Mouse (Mus musculus): Measurements from ENCODE around the gene Pfkp. TPM values are rescaled to one million over a fixed set of nuclear protein-coding genes. Genes with fewer than 3 reads are reported as not detected.

The Pfkp gene
- 7.9 and 14.7 TPM in 2 replicates for total RNA-seq (2015; ENCODE audit: low replicate concordance)
- 4.0 and 4.2 TPM in 2 replicates for total RNA-seq (2017; ENCODE audit: low replicate concordance)

- peak; percentile 96 for ATAC-seq (replicated peaks; ENCODE audit: low FRiP score, poor library complexity, severe bottlenecking)
Measured at GRCm38 (mm10) chr13:6648669-6649233, at the start of gene Pfkp. Gene Pfkp, minus strand, starts transcription at chr13:6648777.

DNA sequence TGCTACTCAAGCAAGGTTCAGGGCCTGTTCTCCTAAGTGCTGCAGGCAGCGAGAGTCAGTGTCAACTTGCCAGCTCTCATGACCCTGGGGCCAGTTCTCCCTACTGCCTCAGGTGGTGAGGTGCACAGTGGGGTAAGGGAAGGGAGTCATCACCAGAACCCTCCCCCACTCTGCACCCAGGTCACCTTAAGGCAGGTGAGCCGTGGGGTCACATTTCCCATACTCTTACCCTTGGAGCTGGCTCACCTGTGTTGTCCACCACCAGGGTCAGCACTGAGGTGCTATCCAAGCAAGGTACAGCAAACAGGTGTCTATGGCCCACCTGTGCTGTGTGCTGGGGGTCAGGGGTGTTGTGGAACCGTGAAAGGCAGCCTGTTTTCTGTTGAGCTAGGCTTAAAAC, 42.0 kb upstream of the Pfkp start:
- no peak for ATAC-seq (replicated peaks; ENCODE audit: low FRiP score, poor library complexity, severe bottlenecking)

GRCm38 (mm10) chr13:6689962-6690361, 41.4 kb upstream of the Pfkp start:
- ATAC-seq (replicated peaks; ENCODE audit: low FRiP score, poor library complexity, severe bottlenecking), result peak; percentile 68

- ATAC-seq (replicated peaks; ENCODE audit: low FRiP score, poor library complexity, severe bottlenecking), result no peak
Measured at GRCm38 (mm10) chr13:6688790-6689433, 40.3 kb upstream of the Pfkp start.

GRCm38 (mm10) chr13:6666887-6667286, 18.3 kb upstream of the Pfkp start:
- ATAC-seq (replicated peaks; ENCODE audit: low FRiP score, poor library complexity, severe bottlenecking), result no peak

GRCm38 (mm10) chr13:6665506-6665905, 16.9 kb upstream of the Pfkp start:
- ATAC-seq (replicated peaks; ENCODE audit: low FRiP score, poor library complexity, severe bottlenecking), result no peak

GRCm38 (mm10) chr13:6664216-6664615, 15.6 kb upstream of the Pfkp start:
- no peak for ATAC-seq (replicated peaks; ENCODE audit: low FRiP score, poor library complexity, severe bottlenecking)

DNA sequence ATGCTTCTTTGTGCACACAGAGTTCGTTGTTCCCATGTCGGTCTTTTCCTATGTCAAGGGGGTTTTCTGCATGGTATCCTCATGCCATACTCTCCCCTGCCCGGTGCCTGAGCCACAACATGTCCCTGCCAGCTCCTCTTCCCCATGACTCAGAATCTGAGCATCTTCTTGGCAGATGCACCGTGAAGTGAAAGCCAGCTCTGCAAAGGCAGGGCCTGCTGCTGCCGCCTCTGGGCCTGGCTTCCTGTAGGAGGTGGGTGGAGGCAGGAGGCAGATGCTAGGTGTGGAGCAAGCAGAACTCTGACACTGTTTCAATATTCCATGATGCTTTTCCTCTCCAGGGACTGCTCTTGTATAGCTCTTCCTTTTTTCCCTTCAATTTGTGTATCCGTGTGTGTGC, 10.7 kb upstream of the Pfkp start:
- ATAC-seq (replicated peaks; ENCODE audit: low FRiP score, poor library complexity, severe bottlenecking), result no peak

DNA sequence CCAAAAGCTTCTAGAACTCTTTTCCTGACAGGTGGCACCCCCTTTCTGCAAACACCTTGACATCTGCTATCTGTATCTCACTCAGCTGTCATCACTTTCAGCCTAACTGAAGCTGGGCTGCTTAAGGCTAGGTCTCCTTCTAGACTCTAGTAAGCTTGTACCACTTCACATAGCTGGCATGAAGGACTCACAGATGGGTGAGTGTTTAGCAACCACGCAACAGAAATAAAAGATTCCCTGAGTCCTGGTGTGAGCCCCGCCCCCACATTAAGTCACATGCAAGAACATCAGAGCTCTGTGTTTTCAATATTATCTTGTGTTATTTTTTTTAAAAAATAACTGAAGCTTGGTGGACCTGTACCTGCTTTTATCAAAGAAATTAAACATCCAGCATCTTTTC, 8.7 kb upstream of the Pfkp start:
- ATAC-seq (replicated peaks; ENCODE audit: low FRiP score, poor library complexity, severe bottlenecking), result no peak

DNA sequence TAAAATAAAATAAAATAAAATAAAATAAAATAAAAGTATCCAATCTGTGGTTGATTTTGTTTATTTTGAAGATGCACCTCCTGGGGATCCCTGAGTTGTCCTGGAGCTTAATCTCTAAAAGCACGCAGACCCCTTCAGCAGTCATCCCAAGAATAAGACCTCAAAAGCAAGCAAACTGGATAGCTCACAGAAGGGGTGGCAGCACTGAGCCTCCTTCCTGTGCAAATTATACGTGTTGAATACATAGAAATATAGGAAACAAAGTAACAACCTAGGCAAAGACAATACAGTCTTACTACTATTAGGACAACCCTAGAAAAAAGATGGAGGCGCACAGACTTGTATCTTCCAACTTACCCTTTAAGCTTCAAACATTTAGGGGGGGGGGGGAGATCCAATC, 965 bp upstream of the Pfkp start:
- ATAC-seq (replicated peaks; ENCODE audit: low FRiP score, poor library complexity, severe bottlenecking), result no peak

- 0 out of 2 replicates have a peak, but pooled peaks have one; percentile 7 for ATAC-seq (replicated peaks; ENCODE audit: low FRiP score, poor library complexity, severe bottlenecking)
Measured at GRCm38 (mm10) chr13:6647992-6648668, 447 bp downstream of the Pfkp start.

DNA sequence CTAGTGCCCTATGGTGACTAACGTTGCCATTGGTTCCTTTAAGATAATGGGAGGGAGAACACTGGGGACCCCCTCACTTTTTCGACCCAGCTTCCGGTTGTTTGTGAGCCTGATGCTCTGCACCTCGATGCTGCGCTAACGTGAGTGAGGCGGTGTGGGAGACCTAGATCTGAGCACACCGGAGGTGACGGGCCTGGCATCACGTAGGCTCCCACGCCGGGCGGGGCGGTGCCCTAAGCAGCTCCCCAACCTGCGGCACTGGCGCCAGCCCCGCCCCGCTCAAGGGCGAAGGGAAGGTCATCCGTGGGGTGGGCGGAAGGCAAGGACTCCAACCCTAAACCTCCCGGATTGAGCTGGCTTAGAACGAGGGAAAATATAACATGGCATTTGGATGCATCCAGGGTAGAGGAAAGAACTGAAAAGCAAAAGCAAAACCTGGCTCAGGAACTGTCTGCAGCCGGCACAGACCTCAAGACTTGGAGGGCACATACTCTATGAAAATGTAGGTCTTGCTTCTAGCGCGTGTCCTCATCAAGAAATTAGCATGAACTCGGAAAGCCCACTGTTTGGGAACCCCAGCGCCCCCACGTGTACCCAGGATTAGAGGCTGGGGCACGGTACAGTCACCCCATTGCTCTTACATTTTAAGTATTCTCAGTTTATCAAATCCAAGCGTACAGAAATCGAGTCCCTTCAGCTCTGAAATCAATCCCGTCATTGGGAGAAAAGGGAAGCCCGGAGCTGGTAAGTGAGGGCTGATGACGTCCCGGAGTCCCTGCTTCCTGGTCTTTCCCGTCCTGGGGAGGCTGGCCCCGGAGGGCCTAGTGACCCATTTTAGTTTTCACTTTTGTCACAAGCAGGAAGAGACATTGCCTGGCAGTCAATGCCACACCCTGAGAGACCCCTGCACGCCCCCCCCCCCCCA, 1.2 kb downstream of the Pfkp start:
- ATAC-seq (replicated peaks; ENCODE audit: low FRiP score, poor library complexity, severe bottlenecking), result peak; percentile 45; the same call in 1 of the 2 replicates

- ATAC-seq (replicated peaks; ENCODE audit: low FRiP score, poor library complexity, severe bottlenecking), result no peak
Measured at GRCm38 (mm10) chr13:6646674-6647066, 1.9 kb downstream of the Pfkp start.

- ATAC-seq (replicated peaks; ENCODE audit: low FRiP score, poor library complexity, severe bottlenecking), result no peak
Measured at GRCm38 (mm10) chr13:6646266-6646665, 2.3 kb downstream of the Pfkp start.

GRCm38 (mm10) chr13:6643968-6644367, 4.6 kb downstream of the Pfkp start:
- no peak for ATAC-seq (replicated peaks; ENCODE audit: low FRiP score, poor library complexity, severe bottlenecking)

- no peak for ATAC-seq (replicated peaks; ENCODE audit: low FRiP score, poor library complexity, severe bottlenecking)
Measured at GRCm38 (mm10) chr13:6643026-6643425, 5.6 kb downstream of the Pfkp start.

DNA sequence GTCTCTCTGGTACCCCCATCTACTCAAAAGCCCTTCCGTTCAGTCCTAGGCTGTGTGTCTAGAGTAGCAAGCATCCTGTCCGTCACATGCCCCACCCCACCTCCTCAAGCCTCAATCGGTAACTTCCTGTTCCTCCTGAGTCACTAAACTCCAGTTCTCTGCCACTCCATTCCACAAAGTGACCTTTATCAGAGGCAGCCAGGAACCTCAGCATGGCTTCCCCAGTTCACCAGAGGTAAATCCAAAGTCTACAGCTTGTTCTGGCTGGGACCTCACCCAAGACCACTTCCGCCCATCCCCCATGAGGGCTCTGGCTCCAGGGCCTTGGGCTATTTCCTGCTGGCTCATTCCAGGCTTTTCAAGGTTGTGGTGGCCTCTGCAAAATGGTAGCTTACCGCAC, 6.1 kb downstream of the Pfkp start:
- ATAC-seq (replicated peaks; ENCODE audit: low FRiP score, poor library complexity, severe bottlenecking), result no peak

DNA sequence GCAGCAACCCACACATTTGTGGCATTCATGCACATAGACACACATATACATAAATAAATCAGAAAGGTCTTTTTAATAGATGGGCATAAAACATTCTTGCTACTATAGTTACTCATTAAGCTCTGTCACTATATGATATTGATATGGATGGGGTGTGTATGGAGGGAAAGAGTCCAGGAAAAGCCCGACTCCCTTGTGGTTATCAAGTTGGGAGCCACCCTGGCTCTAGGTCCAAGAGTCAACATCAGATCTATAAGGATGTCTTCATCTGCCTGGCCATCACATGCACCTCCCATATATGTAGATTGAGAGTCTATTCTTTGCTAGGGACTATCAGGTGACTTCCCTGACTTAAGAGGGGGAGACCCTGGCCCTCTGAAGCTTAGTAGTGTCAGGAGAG, 7.1 kb downstream of the Pfkp start:
- ATAC-seq (replicated peaks; ENCODE audit: low FRiP score, poor library complexity, severe bottlenecking), result no peak

- no peak for ATAC-seq (replicated peaks; ENCODE audit: low FRiP score, poor library complexity, severe bottlenecking)
Measured at GRCm38 (mm10) chr13:6639507-6640030, 9.0 kb downstream of the Pfkp start.

DNA sequence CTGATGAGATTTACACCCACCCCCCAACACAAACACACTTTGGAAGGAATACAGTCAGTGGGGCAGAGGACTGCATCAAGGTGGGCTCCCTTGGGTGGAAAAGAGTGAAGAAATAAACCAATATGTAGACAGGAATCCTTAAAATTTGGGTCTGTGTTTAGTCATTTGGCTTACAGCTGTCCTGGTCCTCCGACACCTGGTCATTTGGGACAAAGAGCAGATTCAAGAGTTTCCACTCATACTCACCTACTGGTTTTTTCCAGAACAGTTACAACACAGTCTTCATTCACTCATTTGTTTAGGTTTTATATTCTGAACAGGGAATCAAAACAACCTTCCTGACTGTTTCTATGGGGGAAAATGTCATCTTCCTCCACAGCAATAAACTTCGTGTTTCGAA, 9.6 kb downstream of the Pfkp start:
- ATAC-seq (replicated peaks; ENCODE audit: low FRiP score, poor library complexity, severe bottlenecking), result no peak
